Mouse (Mus musculus) forebrain, embryonic 11.5 days (tissue): ENCODE measurements around the gene Olfr1358. TPM values are rescaled to one million over a fixed set of nuclear protein-coding genes. Genes with fewer than 3 reads are reported as not detected.

Experiments
- ATAC-seq: fragments of 200-750 bp; cut with Nextera tagmentation; replicated peaks from 2 replicates; pipeline ENCODE4 v1.8.0; 2017; ENCODE audit warnings: moderate TSS enrichment; ENCODE audit not compliant: low FRiP score
- DNase-seq: peaks from one replicate; pipeline ENCODE4 v3.0.0-alpha.2; 2017; ENCODE audit warnings: low spot score
- H3K27ac ChIP-seq: fragments of 300-500 bp; sonication (generic); 2 replicates; pipeline ENCODE4 v1.5.1; 2014; ENCODE audit warnings: low read depth, low read length
- H3K27me3 ChIP-seq: fragments of 300-500 bp; sonication (generic); 2 replicates; pipeline ENCODE4 v1.6.1; 2014; ENCODE audit warnings: mild to moderate bottlenecking, low read length, mixed read lengths; ENCODE audit not compliant: control insufficient read depth, insufficient read depth
- H3K36me3 ChIP-seq: fragments of 300-500 bp; sonication (generic); 2 replicates; pipeline ENCODE4 v1.6.1; 2014; ENCODE audit warnings: mild to moderate bottlenecking, low read length, moderate library complexity, mixed read lengths; ENCODE audit not compliant: control insufficient read depth, insufficient read depth
- H3K4me1 ChIP-seq: fragments of 300-500 bp; sonication (generic); replicated peaks from 2 replicates; pipeline ENCODE4 v1.6.1; 2014; ENCODE audit warnings: low read length, mixed read lengths; ENCODE audit not compliant: control insufficient read depth, insufficient read depth
- H3K4me2 ChIP-seq: fragments of 300-500 bp; sonication (generic); 2 replicates; pipeline ENCODE4 v1.6.1; 2014; ENCODE audit warnings: low read depth, mild to moderate bottlenecking, low read length, moderate library complexity, mixed read lengths; ENCODE audit not compliant: severe bottlenecking
- H3K4me3 ChIP-seq: fragments of 300-500 bp; sonication (generic); 2 replicates; pipeline ENCODE4 v1.5.1; 2014; ENCODE audit warnings: low read depth, low read length
- H3K9ac ChIP-seq: fragments of 300-500 bp; sonication (generic); 2 replicates; pipeline ENCODE4 v1.6.1; 2014; ENCODE audit warnings: low read length
- H3K9me3 ChIP-seq: fragments of 300-500 bp; sonication (generic); 2 replicates; pipeline ENCODE4 v1.6.1; 2016; ENCODE audit warnings: low read length, mixed read lengths; ENCODE audit not compliant: control insufficient read depth
- WGBS: fragments of 180-500 bp; shearing (Covaris S2); extraction: QIAGEN DNeasy Blood & Tissue Kit; methylation state at CpG from one replicate; pipeline ENCODE4 v1.1.7; 2014; 5-methylcytosine and 5-hydroxymethylcytosine counted together
- microRNA-seq: library from miRNA; unstranded; fragments of <30 nt; microRNA quantifications from one replicate; pipeline ENCODE4, GENCODE M21; 2016; ENCODE audit not compliant: insufficient number of aligned reads
- polyA plus RNA-seq: library from polyadenylated mRNA; unstranded; fragments of >200 nt; fragmentation: Nextera tagmentation; extraction: Ambion mirVana; gene quantifications from 2 replicates; pipeline ENCODE4 v1.2.1, GENCODE M21; 2014

Gene Olfr1358
- polyA plus RNA-seq, 1 experiment from 2014 or later: not detected

- ATAC-seq (no peak), DNase-seq (no peak)
- WGBS: 74% methylated on average over 4 of the region's 4 CpGs
- H3K9me3 ChIP-seq: no peaks in the 10 kb centered on the region
- H3K36me3 ChIP-seq: no peaks in the 10 kb centered on the region
- no peaks in the 10 kb centered on the region for H3K4me1 ChIP-seq
- no peaks in the 10 kb centered on the region for H3K27me3 ChIP-seq
- no peak overlapping the region for H3K4me3 ChIP-seq
- no peak overlapping the region for H3K27ac ChIP-seq
- H3K9ac ChIP-seq: no peak overlapping the region
- no peak overlapping the region for H3K4me2 ChIP-seq
These were observed 8.3 kb downstream of the Olfr1358 start for GRCm38 (mm10) chr10:78525511-78525910.

- no peak overlapping the region for H3K9ac ChIP-seq
- WGBS: 51% methylated on average over 2 of the region's 2 CpGs
- H3K27ac ChIP-seq: no peak overlapping the region
- no peak overlapping the region for H3K4me2 ChIP-seq
- H3K36me3 ChIP-seq: no peaks in the 10 kb centered on the region
- H3K4me1 ChIP-seq: no peaks in the 10 kb centered on the region
- no peaks in the 10 kb centered on the region for H3K9me3 ChIP-seq
- no peak for DNase-seq
- no peak overlapping the region for H3K4me3 ChIP-seq
- no peaks in the 10 kb centered on the region for H3K27me3 ChIP-seq
- no peak for ATAC-seq
These were observed 23.7 kb downstream of the Olfr1358 start for GRCm38 (mm10) chr10:78540943-78541342.

- no peaks in the 10 kb centered on the region for H3K36me3 ChIP-seq
- no peak overlapping the region for H3K4me2 ChIP-seq
- DNase-seq: no peak
- H3K4me1 ChIP-seq: no peaks in the 10 kb centered on the region
- no peaks in the 10 kb centered on the region for H3K9me3 ChIP-seq
- H3K27me3 ChIP-seq: no peaks in the 10 kb centered on the region
- H3K9ac ChIP-seq: no peak overlapping the region
- H3K4me3 ChIP-seq: no peak overlapping the region
- no peak overlapping the region for H3K27ac ChIP-seq
- ATAC-seq: no peak
- 97% methylated on average over 1 of the region's 1 CpGs for WGBS
These were observed 47.8 kb downstream of the Olfr1358 start for GRCm38 (mm10) chr10:78565070-78565469.

- H3K36me3 ChIP-seq: no peaks in the 10 kb centered on the region
- no peak overlapping the region for H3K4me2 ChIP-seq
- ATAC-seq (no peak), DNase-seq (no peak)
- no peak overlapping the region for H3K27ac ChIP-seq
- WGBS: 86% methylated on average over 3 of the region's 3 CpGs
- no peaks in the 10 kb centered on the region for H3K4me1 ChIP-seq
- H3K9me3 ChIP-seq: no peaks in the 10 kb centered on the region
- no peak overlapping the region for H3K4me3 ChIP-seq
- no peak overlapping the region for H3K9ac ChIP-seq
- H3K27me3 ChIP-seq: no peaks in the 10 kb centered on the region
These were observed 52.0 kb downstream of the Olfr1358 start for GRCm38 (mm10) chr10:78569191-78569590.

DNA sequence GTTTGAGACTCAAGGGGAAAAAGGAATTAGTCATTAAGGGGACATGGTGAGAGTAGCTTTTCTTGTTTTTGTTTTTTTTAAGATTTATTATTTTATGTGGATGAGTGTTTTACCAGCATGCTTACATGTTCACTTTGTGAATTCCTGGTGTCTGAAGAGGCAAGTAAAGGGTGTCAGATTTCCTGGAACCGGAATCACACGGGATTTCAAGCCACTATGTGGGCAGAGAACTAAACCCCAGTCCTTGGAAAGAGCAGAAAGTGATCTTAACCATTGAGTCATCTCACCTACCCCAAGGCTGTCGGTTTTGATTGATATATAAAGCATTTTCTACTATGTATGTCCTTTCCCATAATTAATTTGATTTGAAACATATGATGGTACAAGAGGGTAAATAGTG is 52.5 kb downstream of the Olfr1358 start:
- Histone ChIP-seq H3K4me3 (no peak overlapping the region), H3K4me1 (no peaks in the 10 kb centered on the region), H3K9ac (no peak overlapping the region), H3K27me3 (no peaks in the 10 kb centered on the region), H3K9me3 (no peaks in the 10 kb centered on the region), H3K27ac (no peak overlapping the region), H3K4me2 (no peak overlapping the region), H3K36me3 (no peaks in the 10 kb centered on the region)
- DNase-seq (no peak), ATAC-seq (no peak)
- WGBS: 57% methylated on average over 3 of the region's 3 CpGs

Small RNAs within 50 kb of the gene (microRNA-seq; reads per million reads assigned to microRNA genes)
- gene Gm27541: not detected

Other genes with a start within 250 kb of the Olfr1358 start
- gene Agpat3, start 164.9 kb upstream of the Olfr1358 start, polyA plus RNA-seq: 52.3 and 57.9 TPM in 2 replicates
- gene Rrp1, start 104.4 kb upstream of the Olfr1358 start, polyA plus RNA-seq: 290 and 324 TPM in 2 replicates
- 104 and 112 TPM in 2 replicates for gene Cstb, start 91.8 kb upstream of the Olfr1358 start, polyA plus RNA-seq
- gene Pdxk, start 52.5 kb upstream of the Olfr1358 start, polyA plus RNA-seq: 8.0 and 9.2 TPM in 2 replicates
- gene Ilvbl, start 56.9 kb downstream of the Olfr1358 start, polyA plus RNA-seq: 22.6 and 29.4 TPM in 2 replicates
- 13.5 and 14.3 TPM in 2 replicates for gene Syde1, start 74.5 kb downstream of the Olfr1358 start, polyA plus RNA-seq
- gene Olfr1357, start 100.6 kb downstream of the Olfr1358 start, polyA plus RNA-seq: not detected in 2 replicates
- not detected in 2 replicates for gene Casp14, start 200.9 kb downstream of the Olfr1358 start, polyA plus RNA-seq
- 0.15 and 0.20 TPM in 2 replicates for gene Ccdc105, start 235.6 kb downstream of the Olfr1358 start, polyA plus RNA-seq